Mouse (Mus musculus): ENCODE results near the gene Ikzf1.

GRCm38 (mm10) chr11:11777796-11778195 is 93.0 kb downstream of the Ikzf1 start:
- TF ChIP-seq CTCF (conservative IDR thresholded peaks at IDR 0.05; ENCODE audit: low read length) (no peak), POU5F1 (IDR thresholded peaks at IDR 0.05; ENCODE audit: borderline replicate concordance, low read length) (no peak), NANOG (IDR thresholded peaks at IDR 0.05; ENCODE audit: borderline replicate concordance, low read length) (no peak)

Data from E14TG2a.4 (cell line).